Mouse (Mus musculus) intestine, embryonic 14.5 days (tissue): ENCODE results near the gene Prim2. TPM values are rescaled to one million over a fixed set of nuclear protein-coding genes. Genes with fewer than 3 reads are reported as not detected.

Source experiments
- ATAC-seq: fragments of 200-750 bp; cut with Nextera tagmentation; replicated peaks from 2 replicates; pipeline ENCODE4 v1.8.0; 2017; ENCODE audit warnings: low read depth, moderate number of reproducible peaks, moderate TSS enrichment, moderate library complexity; ENCODE audit not compliant: low FRiP score, low TSS enrichment
- DNase-seq: peaks from one replicate; pipeline ENCODE4 v3.0.0-alpha.2; 2018; ENCODE audit warnings: low spot score
- H3K27ac ChIP-seq: fragments of 300-500 bp; sonication (generic); 2 replicates; pipeline ENCODE4 v1.5.1; 2014; ENCODE audit warnings: low read depth, mild to moderate bottlenecking, control low read depth
- H3K27me3 ChIP-seq: fragments of 300-500 bp; sonication (generic); replicated peaks from 2 replicates; pipeline ENCODE4 v1.6.1; 2014; ENCODE audit warnings: low read length, control low read depth; ENCODE audit not compliant: control insufficient read depth, insufficient read depth
- H3K36me3 ChIP-seq: fragments of 300-500 bp; sonication (generic); 2 replicates; pipeline ENCODE4 v1.6.1; 2014; ENCODE audit warnings: low read length, control low read depth; ENCODE audit not compliant: control insufficient read depth, insufficient read depth
- H3K4me1 ChIP-seq: fragments of 300-500 bp; sonication (generic); replicated peaks from 2 replicates; pipeline ENCODE4 v1.6.1; 2014; ENCODE audit warnings: low read length, control low read depth, mixed read lengths; ENCODE audit not compliant: control insufficient read depth, insufficient read depth
- H3K4me2 ChIP-seq: fragments of 300-500 bp; sonication (generic); 2 replicates; pipeline ENCODE4 v1.6.1; 2014; ENCODE audit warnings: low read length
- H3K4me3 ChIP-seq: fragments of 300-500 bp; sonication (generic); 2 replicates; pipeline ENCODE4 v1.5.1; 2014; ENCODE audit warnings: low read depth, low read length, control low read depth, mixed read lengths
- H3K9ac ChIP-seq: fragments of 300-500 bp; sonication (generic); 2 replicates; pipeline ENCODE4 v1.6.1; 2014; ENCODE audit warnings: mild to moderate bottlenecking, low read length
- H3K9me3 ChIP-seq: fragments of 300-500 bp; sonication (generic); 2 replicates; pipeline ENCODE4 v1.6.1; 2016; ENCODE audit warnings: low read length, control low read depth; ENCODE audit not compliant: control insufficient read depth
- WGBS: fragments of 180-500 bp; shearing (Covaris S2); extraction: QIAGEN DNeasy Blood & Tissue Kit; methylation state at CpG from one replicate; pipeline ENCODE4 v1.1.7; 2014; 5-methylcytosine and 5-hydroxymethylcytosine counted together
- polyA plus RNA-seq: library from polyadenylated mRNA; unstranded; fragments of >200 nt; fragmentation: Nextera tagmentation; extraction: Ambion mirVana; gene quantifications from 2 replicates; pipeline ENCODE4 v1.2.1, GENCODE M21; 2014

Gene Prim2
- polyA plus RNA-seq: 35.2 and 42.2 TPM in 2 replicates

DNA sequence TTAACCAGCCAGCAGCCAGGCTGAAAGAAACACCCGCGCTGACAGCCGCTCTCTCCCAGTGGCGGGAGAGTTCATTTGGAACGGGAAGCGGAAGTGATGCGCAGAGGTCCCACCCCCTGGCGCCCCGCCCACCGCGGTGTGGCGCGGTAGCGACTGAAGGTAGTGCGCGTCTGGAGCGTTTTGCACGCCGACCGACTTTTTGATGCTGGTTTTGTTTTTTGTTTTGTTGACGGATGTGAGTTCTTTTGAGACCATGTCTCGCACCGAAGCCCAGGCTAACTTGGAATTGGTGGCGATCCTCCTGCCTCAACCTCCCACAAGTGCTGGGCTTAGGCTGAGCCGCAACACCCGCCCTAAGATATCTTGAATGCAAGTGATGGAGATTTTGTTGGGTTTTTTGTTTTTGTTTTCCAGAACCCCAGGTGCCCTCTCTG is at the start of gene Prim2:
TSS of gene Prim2 (minus strand) at position 88 of the 434 bp plus-strand sequence.
- Histone ChIP-seq H3K27ac (peak within 1 kb of the TSS; percentile 78), H3K4me3 (peak within 1 kb of the TSS; percentile 63), H3K9ac (peak within 1 kb of the TSS; percentile 49), H3K4me1 (peaks cover 4% of the 10 kb centered on the region; the same call in 1 of the 2 replicates), H3K9me3 (no peaks in the 10 kb centered on the region), H3K36me3 (peaks cover 12% of the 10 kb centered on the region), H3K27me3 (no peaks in the 10 kb centered on the region), H3K4me2 (peak within 1 kb of the TSS; percentile 86)
- under 1% methylated on average over 26 of the region's 26 CpGs for WGBS
- peak; percentile 90 for ATAC-seq
- peak; percentile 96 for DNase-seq

DNA sequence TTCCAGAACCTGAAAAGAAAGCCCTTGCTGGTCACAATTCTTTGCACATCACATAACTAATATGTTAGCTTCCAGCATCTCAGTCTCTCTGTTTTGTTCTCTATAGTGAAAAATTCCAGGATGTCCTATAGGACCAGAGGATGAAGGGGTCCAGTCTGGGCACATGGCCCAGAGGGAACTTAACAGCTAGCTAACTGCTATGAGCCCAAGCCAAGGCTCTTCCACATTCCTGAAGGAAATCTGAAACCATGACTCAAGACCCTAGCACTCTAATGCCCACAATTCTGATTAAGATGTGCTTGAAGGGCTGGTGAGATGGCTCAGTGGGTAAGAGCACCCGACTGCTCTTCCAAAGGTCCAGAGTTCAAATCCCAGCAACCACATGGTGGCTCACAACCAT is 48.0 kb upstream of the Prim2 start:
- DNase-seq (no peak), ATAC-seq (no peak)
- Histone ChIP-seq H3K36me3 (peaks cover 9% of the 10 kb centered on the region; the same call in 1 of the 2 replicates), H3K4me1 (peaks cover 7% of the 10 kb centered on the region), H3K27ac (no peak overlapping the region), H3K4me3 (no peak overlapping the region), H3K9ac (no peak overlapping the region), H3K9me3 (no peaks in the 10 kb centered on the region), H3K27me3 (no peaks in the 10 kb centered on the region), H3K4me2 (no peak overlapping the region)
- 86% methylated on average over 1 of the region's 1 CpGs for WGBS

DNA sequence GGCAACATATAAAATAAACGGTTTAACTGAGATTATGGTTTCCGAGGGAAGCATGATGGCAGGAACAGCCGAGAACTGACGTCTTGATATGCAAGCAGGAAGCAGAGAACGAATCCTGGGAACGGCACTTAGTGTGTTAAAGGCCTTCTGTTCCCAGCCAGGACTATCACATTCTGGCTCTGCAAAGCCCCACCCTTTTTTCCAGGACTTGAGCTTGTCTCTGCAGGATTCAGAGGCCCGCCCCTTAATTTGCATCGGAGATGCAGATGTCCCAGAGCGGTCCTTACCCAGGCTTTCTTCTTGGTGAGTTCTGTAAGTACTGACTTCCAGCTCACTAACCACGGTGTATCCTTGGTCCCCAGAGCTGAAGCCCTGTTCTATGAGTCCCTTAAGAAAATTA is 45.2 kb upstream of the Prim2 start:
- no peak for ATAC-seq
- H3K4me2 ChIP-seq: no peak overlapping the region
- no peaks in the 10 kb centered on the region for H3K9me3 ChIP-seq
- DNase-seq: no peak
- WGBS: 5% methylated on average over 10 of the region's 10 CpGs
- no peak overlapping the region for H3K27ac ChIP-seq
- no peak overlapping the region for H3K4me3 ChIP-seq
- no peaks in the 10 kb centered on the region for H3K36me3 ChIP-seq
- H3K4me1 ChIP-seq: no peaks in the 10 kb centered on the region
- H3K9ac ChIP-seq: no peak overlapping the region
- no peaks in the 10 kb centered on the region for H3K27me3 ChIP-seq

DNA sequence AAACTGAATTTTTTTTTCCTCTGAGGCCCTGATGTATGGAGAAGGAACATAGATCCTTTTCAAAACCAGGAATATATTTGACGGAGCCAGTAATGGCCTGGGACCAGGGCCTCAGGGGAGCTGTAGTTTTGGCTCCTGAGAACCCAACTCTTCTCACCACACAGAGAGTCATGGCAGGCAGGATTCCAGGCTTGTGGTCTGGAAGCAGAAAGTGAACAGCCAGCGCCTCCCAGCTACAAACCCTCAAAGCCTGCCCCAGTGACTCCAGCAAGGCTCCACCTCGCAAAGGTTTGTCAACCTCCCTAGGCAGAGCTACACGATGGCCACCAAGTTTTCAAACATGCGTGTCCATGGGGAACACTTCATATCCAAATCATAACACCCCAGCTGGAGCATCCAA is 42.4 kb upstream of the Prim2 start:
- Histone ChIP-seq H3K27me3 (no peaks in the 10 kb centered on the region), H3K4me1 (no peaks in the 10 kb centered on the region), H3K9ac (no peak overlapping the region), H3K4me2 (no peak overlapping the region), H3K4me3 (no peak overlapping the region), H3K9me3 (no peaks in the 10 kb centered on the region), H3K36me3 (no peaks in the 10 kb centered on the region), H3K27ac (no peak overlapping the region)
- WGBS: 74% methylated on average over 5 of the region's 5 CpGs
- ATAC-seq (no peak), DNase-seq (no peak)

DNA sequence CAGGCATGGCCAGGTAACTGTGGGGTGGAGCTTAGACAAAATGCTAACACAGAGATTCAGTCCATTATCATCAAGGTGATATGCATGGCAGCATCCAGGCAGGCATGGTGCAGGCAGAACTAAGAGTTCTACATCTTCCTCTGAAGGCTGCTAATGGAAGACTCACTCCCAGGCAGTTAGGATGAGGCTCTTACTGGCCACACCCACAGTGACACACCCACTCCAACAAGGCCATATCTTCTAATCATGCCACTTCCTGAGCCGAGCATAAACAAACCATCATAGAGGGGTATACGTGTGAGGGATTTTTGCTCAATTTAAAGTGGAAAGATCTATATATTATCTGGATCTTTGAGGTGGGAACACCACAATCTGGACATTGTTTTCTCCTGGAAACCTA is 40.0 kb upstream of the Prim2 start:
- DNase-seq: no peak
- no peaks in the 10 kb centered on the region for H3K4me1 ChIP-seq
- H3K27me3 ChIP-seq: no peaks in the 10 kb centered on the region
- H3K9ac ChIP-seq: no peak overlapping the region
- no peak overlapping the region for H3K4me2 ChIP-seq
- no peaks in the 10 kb centered on the region for H3K36me3 ChIP-seq
- H3K4me3 ChIP-seq: no peak overlapping the region
- 56% methylated on average over 2 of the region's 2 CpGs for WGBS
- no peaks in the 10 kb centered on the region for H3K9me3 ChIP-seq
- ATAC-seq: no peak
- no peak overlapping the region for H3K27ac ChIP-seq

DNA sequence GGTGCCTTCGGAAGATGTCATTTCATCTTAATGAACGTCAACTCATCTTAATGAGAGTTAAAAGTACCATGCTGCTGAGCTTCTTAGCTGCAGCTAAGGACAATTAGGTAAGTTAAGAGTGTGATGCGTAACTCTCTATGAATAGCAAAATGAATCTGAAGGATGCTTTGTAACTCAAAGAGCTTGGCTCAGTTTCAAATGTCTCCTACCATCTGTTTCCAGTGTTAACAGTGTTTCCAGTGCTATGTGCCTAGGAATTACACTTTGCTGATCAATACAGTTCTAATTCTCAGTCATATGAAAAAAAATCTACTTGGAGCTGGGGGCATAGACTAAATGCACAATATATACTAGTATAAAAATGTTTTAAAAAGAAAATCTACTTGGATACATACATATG is 31.6 kb upstream of the Prim2 start:
- Histone ChIP-seq H3K27ac (no peak overlapping the region), H3K9ac (no peak overlapping the region), H3K36me3 (no peaks in the 10 kb centered on the region), H3K4me2 (no peak overlapping the region), H3K4me1 (no peaks in the 10 kb centered on the region), H3K27me3 (no peaks in the 10 kb centered on the region), H3K4me3 (no peak overlapping the region), H3K9me3 (no peaks in the 10 kb centered on the region)
- DNase-seq (no peak), ATAC-seq (no peak)
- 86% methylated on average over 3 of the region's 3 CpGs for WGBS

DNA sequence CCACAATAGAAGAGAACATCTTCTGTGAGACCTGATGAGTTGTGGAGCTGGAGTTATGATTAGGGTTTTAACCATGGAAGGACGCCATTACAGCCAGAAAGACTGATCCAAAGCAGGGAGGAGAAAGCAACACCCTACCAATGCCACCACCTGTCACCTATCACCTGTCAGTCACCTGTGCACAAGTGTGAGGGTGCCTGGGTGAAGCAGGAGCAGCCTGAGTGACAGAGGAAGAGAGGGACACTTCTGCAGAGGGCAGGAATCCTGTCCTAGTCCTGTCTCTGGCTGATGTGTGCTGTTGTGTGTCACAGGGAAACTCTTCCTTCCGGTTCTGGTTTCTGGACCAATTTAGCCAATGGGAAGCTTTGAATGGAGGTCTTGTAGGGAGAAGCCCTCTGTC is 26.4 kb upstream of the Prim2 start:
- 84% methylated on average over 2 of the region's 2 CpGs for WGBS
- no peak for ATAC-seq
- H3K4me1 ChIP-seq: no peaks in the 10 kb centered on the region

DNA sequence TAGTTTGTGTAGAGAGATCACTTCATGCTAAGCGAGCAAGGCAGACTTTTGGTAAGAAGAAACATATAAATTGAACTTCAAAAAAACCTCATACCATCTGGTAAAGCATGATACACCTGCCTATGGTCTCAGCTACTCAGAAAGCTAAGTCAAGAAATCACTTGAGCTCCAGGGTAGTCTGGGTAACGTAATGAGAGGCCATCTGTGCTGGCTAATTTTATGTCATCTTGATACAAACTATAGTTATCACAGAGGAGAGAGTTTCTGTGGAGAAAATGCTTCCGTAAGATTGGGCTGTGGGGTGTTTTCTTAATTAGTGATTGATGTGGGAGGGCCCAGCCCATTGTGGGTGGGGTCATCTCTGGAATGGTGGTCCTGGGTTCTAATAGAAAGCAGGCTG is 24.3 kb upstream of the Prim2 start:
- no peak overlapping the region for H3K9ac ChIP-seq
- no peak overlapping the region for H3K4me2 ChIP-seq
- H3K4me3 ChIP-seq: no peak overlapping the region
- H3K36me3 ChIP-seq: no peaks in the 10 kb centered on the region
- H3K27ac ChIP-seq: no peak overlapping the region
- H3K27me3 ChIP-seq: no peaks in the 10 kb centered on the region
- H3K4me1 ChIP-seq: no peaks in the 10 kb centered on the region
- no peak for DNase-seq
- H3K9me3 ChIP-seq: no peaks in the 10 kb centered on the region
- WGBS: 73% methylated on average over 3 of the region's 3 CpGs
- ATAC-seq: no peak

More for the DNA sequence above, 26.4 kb upstream of the Prim2 start:
- H3K27ac ChIP-seq: no peak overlapping the region
- DNase-seq: no peak
- no peaks in the 10 kb centered on the region for H3K9me3 ChIP-seq
- H3K4me3 ChIP-seq: no peak overlapping the region
- H3K4me2 ChIP-seq: no peak overlapping the region
- no peaks in the 10 kb centered on the region for H3K36me3 ChIP-seq
- no peak overlapping the region for H3K9ac ChIP-seq
- no peaks in the 10 kb centered on the region for H3K27me3 ChIP-seq

DNA sequence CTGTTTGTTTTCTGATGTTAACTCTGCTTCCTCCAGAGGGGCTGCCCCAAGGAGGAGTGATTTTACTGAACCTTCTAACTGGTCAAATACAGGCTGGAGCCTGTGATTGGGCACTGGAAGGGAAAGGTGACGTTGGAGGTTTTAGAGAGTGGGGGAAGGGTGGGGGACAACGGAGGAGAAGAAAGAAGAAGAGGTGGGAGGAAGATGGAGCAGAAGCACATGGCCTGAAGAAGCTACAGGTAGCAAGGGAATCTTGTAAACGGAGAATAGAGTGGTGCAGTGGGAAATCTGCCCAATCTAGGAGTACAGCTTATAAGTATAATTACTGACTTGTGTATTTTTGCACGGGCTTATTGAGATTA is 20.5 kb upstream of the Prim2 start:
- DNase-seq (no peak), ATAC-seq (no peak)
- Histone ChIP-seq H3K27ac (no peak overlapping the region), H3K4me3 (no peak overlapping the region), H3K9me3 (no peaks in the 10 kb centered on the region), H3K9ac (no peak overlapping the region), H3K4me2 (no peak overlapping the region), H3K4me1 (no peaks in the 10 kb centered on the region), H3K36me3 (no peaks in the 10 kb centered on the region), H3K27me3 (no peaks in the 10 kb centered on the region)
- WGBS: 49% methylated on average over 4 of the region's 4 CpGs
